Mouse (Mus musculus) cerebellum, adult (tissue): Measurements from ENCODE around the gene Il16.

ENCODE experiments used
- ATAC-seq: cut with Nextera tagmentation; 2 replicates; pipeline ENCODE4 v1.9.2; 2017; ENCODE audit warnings: mild to moderate bottlenecking, moderate library complexity, mixed read lengths; ENCODE audit not compliant: insufficient number of reproducible peaks, low FRiP score, low TSS enrichment

Il16 gene

GRCm38 (mm10) chr7:83653605-83654051 is 91.9 kb downstream of the Il16 start:
- no peak for ATAC-seq

- no peak for ATAC-seq
Measured at GRCm38 (mm10) chr7:83652498-83652897, 93.0 kb downstream of the Il16 start.

- ATAC-seq, result no peak
Measured at GRCm38 (mm10) chr7:83650638-83651037, 94.9 kb downstream of the Il16 start.

GRCm38 (mm10) chr7:83648807-83649206 is 96.7 kb downstream of the Il16 start:
- ATAC-seq, result no peak

- ATAC-seq, result no peak
Measured at GRCm38 (mm10) chr7:83645476-83645875, 100.0 kb downstream of the Il16 start.

- ATAC-seq, result no peak
Measured at GRCm38 (mm10) chr7:83644761-83645160, 100.8 kb downstream of the Il16 start.

GRCm38 (mm10) chr7:83643581-83643980 is 101.9 kb downstream of the Il16 start:
- ATAC-seq, result no peak

- no peak for ATAC-seq
Measured at GRCm38 (mm10) chr7:83641163-83641562, 104.4 kb downstream of the Il16 start.

- no peak for ATAC-seq
Measured at GRCm38 (mm10) chr7:83640581-83640980, 104.9 kb downstream of the Il16 start.

GRCm38 (mm10) chr7:83639084-83639483 is 106.4 kb downstream of the Il16 start:
- no peak for ATAC-seq

- ATAC-seq, result no peak
Measured at GRCm38 (mm10) chr7:83637781-83638583, 107.5 kb downstream of the Il16 start.

- ATAC-seq, result no peak
Measured at GRCm38 (mm10) chr7:83636425-83636824, 109.1 kb downstream of the Il16 start.

GRCm38 (mm10) chr7:83635726-83636125 is 109.8 kb downstream of the Il16 start:
- no peak for ATAC-seq

- no peak for ATAC-seq
Measured at GRCm38 (mm10) chr7:83633856-83634255, 111.7 kb downstream of the Il16 start.

- ATAC-seq, result no peak
Measured at GRCm38 (mm10) chr7:83632682-83633120, 112.8 kb downstream of the Il16 start.

- peak; percentile 95 for ATAC-seq
Measured at GRCm38 (mm10) chr7:83631828-83632681, 113.5 kb downstream of the Il16 start, which contains the start of gene Stard5. Stard5 (plus strand) TSS chr7:83631959.

GRCm38 (mm10) chr7:83631073-83631827 is 114.3 kb downstream of the Il16 start:
- no peak for ATAC-seq

GRCm38 (mm10) chr7:83627369-83627768 is 118.2 kb downstream of the Il16 start:
- no peak for ATAC-seq

- no peak for ATAC-seq
Measured at GRCm38 (mm10) chr7:83626557-83627257, 118.8 kb downstream of the Il16 start.

- ATAC-seq, result no peak
Measured at GRCm38 (mm10) chr7:83624065-83624464, 121.5 kb downstream of the Il16 start.
